Mouse (Mus musculus): ENCODE measurements around the gene Crhr2.

The Crhr2 gene

DNA sequence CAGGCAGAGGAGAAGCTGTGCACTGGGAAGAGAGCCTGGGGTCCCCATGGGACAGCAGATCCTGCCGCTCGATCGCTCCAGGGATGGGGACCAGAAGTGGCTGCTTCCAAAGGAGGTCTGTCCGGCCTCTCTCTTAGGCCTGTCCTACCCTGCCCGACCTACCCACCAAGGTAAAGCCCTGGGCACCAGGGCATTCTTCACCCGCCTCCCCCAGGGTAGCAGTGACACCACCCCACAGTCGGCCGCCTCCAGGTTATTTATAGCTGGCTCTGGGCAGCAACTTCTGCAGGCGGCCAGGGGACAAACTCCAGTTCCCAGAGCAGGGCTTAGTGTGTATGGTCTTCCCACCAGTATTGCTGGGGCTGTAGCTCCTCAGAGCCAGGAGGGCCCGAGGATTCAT is at the start of gene Crhr2:
TSS of gene Crhr2 (minus strand) at position 223 of the 400 bp plus-strand sequence.
- no peak for DNase-seq

DNA sequence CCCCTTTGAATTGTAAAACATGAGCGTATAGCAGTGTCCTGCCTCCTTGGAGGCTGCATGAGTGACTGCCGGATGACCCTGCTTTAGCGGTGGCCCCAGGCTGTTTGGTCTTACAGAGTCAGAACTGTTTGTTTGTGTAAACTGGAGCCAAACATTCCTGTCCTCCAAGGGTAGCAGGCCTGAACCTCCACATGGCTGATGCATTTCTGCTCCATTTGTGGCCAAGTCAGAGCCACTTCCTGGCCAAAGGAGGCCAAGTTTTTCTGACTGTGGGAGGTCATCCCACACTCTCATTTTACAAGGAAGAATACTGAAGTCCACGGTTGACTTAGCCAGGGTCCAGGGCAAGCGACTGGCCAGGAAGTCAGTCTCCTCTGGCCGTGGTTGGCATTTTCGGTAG is 46.7 kb upstream of the Crhr2 start:
- DNase-seq, result no peak

DNA sequence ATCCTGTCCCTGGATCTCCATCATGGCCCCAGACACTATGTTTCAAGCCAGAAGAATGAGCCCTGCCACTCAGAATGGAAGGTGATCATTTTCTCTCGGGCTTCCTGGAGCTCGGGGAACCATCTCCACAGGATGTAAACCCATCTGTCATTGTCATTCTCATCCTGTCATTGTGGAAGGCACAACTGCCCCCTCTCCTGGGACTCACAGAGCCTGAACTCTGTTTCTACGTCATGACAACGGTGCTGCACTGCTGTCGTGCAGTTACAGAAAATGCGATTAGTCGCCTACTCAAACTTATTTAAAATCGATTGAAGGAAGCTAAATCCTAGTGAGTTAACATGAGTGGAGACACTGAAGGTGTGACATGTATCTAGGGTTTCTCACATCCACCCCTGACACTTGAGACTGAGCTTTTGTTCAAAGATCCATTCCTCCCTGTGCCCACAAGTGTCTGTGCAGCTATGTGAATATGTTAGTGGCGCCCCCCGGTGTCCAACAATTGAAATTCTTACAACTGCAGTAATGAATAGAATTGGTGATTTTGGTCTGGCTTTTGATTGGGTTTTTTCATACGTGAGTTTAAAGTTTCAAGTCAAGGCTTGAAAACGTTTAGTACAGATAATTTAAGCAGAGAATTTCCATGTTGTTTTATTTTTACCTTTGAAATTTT is 44.4 kb upstream of the Crhr2 start:
- DNase-seq, result peak; percentile 48 to 55

DNA sequence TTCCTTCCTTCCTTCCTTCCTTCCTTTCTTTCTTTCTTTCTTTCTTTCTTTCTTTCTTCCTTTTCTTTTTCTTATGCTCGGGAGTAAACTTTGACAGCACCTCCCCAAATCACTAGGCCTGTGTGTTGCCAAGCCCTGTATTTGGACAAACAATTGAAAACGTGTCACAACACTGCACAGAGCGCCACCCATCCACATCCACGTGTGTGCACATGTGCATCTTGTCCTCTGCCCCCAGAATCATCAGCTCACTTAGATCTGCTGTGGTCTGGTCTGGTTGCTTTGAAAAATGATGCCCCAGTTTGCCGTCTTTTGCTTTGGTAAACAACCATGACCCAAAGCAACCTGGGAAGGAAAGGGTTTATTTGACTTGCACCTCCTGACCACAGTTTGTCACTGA is 43.1 kb upstream of the Crhr2 start:
- no peak for DNase-seq

DNA sequence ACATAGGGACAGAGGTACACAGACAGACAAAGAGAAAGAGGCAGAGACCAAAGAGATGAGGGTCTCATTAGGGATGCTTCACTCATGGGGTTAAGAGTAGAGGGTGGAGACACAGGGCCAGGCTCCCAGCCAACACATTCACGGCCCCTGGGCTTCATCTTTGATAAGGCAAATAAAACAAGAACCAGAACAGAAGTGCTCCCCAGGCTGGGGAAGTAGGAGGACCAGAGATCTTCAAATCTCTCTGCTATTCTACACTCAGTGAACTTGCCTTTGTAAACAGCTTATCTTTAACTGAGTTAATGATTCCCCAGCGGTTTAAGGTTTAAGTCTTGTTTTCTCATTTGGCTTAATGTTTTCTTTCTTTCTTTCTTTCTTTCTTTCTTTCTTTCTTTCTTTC is 42.6 kb upstream of the Crhr2 start:
- no peak for DNase-seq

DNA sequence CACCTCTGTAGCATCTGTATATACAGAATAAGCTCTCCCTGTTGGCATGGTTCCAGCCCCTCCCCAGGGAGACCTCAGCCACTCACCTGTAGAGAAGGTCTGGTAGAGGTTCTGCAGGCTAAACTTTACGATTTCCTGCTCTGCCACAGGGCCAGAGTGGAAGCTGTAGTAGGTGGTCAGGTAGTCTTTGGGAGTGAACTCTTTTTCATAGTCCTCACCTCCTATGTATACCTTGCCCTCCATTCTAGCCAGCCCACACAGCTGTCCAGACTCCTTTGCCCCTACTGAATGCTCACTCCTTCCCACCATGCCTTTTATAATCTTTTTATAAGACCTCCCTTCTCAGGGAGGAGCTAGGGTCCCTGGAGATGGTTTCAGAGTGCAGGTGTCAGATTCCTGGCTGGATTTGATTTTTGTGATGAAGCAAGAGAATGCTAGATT is 41.9 kb upstream of the Crhr2 start, which contains the start of gene Inmt:
TSS of gene Inmt (minus strand) at position 303 of the 441 bp plus-strand sequence.
- DNase-seq, result peak in 1 of 2 experiments; percentile 15

DNA sequence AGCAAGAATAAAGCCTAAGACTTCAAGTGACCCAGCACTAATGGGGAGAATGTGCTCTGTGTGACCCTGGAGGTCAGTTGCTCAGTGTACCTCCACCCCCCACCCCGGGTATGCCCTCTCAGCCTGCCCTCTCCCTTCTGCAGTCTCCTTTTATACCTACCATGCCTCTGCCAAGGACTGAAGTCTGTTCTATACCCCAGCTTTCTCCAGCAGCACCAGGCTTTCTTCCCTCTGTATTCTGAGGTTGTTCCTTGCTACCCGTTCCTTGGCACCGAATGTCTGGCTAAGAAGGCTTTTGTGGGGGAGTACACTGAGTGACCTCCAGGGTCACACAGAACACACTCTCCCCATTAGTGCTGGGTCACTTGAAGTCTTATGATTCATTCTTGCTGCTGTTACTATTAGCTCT is 41.1 kb upstream of the Crhr2 start:
- DNase-seq, result no peak

DNA sequence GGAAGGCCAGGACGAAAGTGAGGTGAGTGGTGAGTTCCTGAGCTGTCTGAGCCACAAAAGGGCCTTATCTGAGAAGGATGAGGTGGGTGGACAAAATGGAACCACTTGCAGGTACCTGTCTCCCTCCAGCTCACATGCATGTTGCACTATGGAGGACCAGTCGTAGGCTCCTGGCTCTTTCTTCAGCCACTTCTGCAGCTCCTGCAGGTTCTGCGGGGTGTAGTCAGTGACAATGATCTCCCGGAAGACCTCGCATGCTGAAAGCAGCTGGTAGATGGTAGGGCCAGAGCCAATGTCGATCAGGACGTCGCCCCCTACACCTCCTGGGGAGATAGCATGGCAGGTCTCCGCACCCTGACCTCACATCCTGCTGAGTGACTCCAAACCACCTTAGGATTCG is 40.4 kb upstream of the Crhr2 start:
- no peak for DNase-seq

DNA sequence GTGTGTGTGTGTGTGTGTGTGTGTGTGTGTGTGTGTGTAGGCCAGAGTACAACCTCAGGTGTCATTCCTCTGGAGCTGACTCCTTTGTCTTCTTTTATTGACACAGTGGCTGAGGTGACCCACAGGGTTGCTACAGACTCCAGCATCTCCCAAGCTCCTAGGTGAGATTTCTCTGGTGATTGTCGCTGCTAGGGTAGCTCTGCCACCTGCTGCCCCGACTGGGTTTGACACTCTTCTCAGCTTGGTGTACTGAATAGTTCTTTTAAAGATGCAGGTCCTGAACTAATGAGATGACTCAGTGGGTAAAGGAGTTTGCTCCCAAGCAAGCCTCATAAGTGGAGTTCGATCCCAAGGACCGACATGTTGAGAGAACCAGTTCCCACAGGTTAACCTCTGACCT is 38.8 kb upstream of the Crhr2 start:
- DNase-seq, result no peak

DNA sequence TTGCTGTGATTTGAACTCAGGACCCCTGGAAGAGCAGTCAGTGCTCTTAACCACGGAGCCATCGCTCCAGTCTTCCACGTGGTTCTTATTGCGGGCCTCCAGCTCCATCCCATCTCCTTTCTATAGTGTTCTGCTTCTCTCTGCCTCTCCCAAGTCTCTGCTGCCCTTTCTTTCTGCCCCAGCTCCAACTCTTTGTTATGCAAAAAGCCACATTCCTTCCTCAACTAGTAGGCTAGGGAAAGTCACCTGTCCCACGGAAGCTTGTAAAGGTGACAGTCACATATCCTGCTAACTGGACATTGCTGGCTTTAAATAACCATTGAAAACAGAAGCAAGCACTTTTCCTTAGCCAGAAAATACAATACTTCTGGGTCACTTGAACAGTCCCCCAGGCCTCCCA is 37.0 kb upstream of the Crhr2 start:
- no peak for DNase-seq

DNA sequence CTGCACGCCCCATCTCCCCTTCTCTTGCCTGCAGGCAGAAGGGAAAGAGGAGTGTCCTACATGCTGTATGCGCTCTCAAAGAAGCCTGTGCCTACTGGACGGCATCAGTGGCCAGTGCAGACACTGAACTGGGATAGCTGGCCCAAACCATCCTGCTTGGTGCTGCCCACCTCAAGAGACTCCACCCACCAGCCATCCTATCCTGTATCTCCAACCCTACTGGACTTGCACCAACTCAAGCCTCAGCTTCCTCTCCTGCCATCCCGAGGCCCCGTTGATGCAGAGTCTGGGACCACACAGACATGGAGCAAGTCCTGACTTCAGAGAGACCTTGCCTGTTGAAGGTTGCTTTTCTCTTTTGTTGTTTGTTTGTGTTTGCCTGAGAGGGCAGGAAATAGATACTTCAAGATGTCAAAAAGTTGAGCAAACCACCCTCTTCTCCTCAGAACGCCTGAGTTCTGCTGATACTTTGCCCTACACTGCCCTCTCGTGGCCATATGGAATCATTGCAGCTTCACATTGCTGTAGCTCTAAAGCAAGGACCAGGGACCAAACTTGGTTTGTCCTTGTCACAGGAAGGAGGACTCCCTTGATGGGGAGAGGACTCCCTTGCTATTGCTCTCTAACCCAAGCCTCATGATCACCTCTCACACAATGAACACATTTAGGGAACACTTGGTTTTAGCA is 34.1 kb upstream of the Crhr2 start:
- peak; percentile 84 to 86 for DNase-seq

DNA sequence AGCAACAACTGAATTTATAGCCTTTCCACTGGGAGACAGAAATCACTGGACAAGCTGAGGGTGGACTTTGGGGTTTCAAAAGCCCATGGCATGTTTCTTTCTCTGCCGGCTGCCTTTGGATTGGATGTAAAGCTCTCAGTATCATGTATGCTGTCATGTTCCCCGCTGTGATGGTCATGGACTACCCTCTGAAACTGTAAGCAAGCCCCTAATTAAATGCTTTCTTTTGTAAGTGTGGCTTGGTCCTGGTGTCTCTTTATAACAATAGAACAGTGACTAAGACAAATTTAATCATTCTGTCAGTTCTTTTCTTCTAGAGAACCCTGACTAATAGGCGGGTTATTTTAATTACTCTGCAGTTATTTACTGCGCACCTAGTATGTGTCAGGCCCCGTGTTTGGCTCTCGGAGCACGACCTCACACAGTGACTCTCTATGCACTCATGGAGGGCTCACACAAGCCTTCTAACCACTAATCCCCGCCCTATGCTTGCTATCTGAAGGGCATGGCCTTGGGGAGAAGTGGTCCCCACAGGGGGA is 30.3 kb upstream of the Crhr2 start:
- DNase-seq, result no peak

DNA sequence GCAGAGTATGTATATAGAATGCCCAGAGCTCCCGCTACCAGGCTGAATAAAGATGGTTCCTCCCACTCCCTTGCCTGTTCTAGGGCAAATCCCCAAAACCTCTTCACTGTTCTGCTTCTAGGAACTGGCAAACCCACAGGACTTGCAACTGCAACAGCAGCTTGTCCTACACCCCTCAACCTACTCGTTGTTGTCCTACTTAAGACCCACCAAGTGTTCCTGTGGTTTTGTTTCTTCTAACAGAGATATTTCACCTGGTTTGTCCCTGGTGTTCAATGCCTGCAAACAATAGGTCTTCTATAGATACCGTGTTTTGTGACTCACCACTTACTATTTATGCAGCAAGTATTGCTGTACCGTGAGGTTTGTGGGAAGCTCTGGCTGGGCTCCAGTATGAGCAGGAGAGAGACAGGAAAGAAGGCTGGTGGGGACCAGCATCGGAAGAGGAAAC is 28.5 kb upstream of the Crhr2 start:
- no peak for DNase-seq

DNA sequence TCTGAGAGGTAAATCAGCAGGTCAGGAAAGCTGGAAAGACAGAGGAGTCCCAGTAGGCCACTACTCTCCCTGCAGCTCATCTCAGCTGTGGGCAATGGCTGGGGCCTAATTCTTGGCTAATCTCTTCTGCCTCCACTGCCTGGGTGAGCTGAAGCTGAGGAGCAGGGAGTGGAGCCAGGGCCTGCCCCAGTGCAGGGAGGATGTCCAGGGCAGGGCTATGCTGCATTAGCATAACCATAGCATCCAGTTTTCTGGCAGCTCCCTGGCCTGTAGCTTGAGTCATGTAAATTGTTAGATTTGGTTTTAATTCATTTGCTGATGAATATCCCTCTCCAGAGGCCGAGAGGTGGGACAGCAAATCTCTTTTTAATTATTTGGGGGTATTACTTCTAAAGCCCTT is 26.4 kb upstream of the Crhr2 start:
- DNase-seq, result peak in 1 of 2 experiments; percentile 20

DNA sequence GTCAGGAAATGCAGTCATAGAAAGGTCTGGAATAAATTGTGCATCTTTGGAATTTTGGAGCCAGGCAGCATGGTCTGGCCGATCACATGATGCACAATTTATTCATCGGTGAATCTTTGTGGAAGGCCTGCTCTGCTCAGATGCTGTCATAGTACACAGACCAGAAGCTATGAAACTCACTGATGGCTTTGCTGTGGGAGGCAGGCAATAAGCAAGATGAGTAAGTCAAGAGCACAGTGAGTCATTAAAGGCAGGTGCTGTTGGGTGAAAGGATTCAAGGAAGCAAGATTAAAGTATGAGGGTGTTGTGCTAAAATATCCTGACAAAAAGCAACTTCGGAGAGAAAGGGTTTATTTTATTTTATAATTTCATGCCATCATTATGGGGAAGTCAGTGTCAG is 19.4 kb upstream of the Crhr2 start:
- DNase-seq, result no peak

DNA sequence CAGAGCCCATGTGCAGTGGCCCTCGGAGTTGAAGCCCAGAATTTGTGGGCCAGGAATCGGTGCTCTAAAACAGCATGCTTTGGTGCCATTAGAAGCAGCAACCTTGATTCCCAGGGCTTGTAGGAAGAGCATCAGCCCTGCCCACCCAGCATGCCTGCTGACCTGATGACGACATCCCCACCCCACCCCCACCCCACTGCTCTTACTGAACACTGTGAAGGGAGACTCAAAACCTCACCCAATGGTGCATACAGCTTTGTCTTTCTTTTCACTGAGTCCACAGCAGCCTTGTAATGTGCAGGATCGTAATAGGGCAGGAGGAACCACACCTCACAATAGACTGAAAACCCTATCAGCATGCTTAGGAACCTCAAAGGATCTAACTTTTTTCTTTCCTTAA is 13.3 kb upstream of the Crhr2 start:
- DNase-seq, result no peak

DNA sequence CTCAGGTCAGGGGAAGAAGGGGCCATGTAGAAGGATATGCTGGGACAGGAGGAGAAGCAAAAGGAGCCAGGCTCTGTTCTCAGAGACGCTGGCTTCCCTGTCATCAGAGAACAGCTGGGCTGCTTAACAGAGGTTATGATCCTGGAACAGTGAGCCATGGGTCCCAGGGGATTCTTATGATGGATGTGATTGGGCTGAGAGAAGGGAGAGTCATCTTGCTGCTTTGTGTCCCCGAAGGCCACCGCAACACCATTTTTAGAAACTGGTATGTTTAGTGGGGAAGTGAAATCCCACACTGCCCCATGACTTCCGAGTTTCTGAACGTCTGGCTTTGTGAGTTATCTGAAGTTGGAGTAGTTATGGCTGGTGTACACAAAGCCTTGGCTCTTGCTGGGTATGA is 12.5 kb upstream of the Crhr2 start:
- no peak for DNase-seq

DNA sequence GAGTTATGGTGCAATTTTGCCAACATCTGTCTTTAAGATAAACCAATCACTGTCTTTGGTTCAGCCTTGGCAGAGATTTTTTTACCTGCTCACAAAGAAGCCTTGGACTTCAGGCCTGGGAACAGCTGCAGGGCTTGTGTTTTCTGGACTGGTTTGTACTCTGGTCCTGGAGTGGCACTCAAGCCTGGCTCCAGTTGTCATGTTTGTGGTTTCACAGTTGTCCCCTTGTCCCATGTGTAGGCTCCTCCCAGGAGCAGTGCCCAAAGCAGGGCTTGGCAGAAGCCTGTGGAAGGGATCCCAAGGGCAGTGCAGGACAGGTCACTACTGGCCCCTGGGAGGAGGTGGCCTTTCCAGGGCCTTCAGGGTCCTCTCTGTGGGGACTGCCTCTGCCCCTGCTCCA is 5.5 kb upstream of the Crhr2 start:
- no peak for DNase-seq

DNA sequence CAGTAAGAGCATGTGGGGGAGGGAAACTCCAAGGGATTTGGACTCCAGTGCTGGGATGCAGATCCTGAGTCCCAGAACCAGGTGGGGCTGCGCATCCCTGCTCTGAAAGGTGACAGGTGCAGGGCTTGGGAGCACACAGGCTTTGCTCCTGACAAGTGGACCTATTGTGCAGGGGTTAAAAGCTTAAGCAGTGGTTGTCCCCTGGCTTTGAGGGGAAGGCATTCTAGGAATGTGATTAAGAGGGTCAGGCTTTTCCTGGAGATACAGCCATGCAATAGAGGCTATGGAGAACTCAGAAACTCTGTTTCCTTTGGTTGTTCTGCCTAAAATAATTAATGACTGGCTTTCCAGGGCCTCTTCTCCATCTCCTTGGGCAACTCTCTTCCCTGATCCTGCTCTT is 609 bp upstream of the Crhr2 start:
- DNase-seq, result no peak

DNA sequence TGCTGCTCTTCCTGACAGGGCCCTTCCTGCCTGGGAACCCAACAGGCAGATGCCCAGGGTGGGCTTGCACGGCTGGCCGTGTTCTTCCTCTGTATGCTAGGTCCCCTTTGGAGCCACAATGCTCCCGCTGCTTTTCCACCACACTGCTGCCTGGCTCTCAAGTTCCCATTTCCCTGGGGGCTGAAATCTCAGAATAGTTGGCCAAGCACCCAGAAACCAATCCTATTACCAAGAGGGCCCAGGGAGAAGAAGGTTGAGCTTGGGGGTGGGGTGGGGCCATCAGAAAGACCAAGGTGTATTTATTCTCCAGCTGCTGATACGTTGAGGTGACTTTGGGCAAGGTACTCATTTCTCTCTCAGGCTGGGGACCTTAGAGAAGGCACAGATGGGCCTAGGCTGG is 1.5 kb downstream of the Crhr2 start:
- no peak for DNase-seq

DNA sequence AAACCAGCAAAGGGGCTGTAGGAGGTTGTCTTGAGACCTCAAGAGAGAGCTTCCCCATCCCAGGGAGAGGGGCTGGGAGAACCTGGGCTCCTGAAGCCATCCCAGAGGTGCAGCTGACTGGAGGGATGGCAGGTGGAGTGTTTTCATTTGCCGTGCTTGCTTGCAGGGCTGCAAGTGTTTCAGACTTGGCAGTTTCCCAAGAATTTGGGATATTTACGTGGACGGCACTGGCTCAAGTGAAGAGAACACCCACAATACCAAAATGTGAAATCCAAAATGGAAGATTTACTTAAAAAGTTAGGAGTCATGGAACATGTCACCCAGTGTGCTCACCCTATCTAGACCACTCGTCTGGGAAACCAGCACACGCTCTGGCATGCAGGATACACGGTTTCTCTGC is 2.2 kb downstream of the Crhr2 start:
- no peak for DNase-seq

DNA sequence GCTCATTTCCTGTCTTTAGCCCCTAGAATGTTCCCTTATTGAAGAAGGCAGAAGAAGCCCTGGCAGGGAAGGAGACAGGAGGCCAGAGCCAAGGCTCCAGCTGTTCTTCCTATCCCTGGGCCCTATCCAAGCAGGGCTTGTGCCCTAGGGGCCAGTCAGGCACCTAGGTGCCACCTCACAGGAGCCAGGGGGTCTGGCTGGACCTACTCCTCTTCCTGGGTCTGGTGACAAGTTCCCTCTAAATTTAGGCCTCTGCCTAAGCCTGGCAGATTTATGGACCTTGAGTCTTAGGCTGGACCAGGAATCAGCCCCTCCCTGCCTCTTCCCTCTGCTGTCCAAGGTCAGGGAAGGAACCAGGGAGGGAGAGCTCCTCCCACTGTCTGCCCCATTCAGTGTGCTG is 4.4 kb downstream of the Crhr2 start:
- no peak for DNase-seq

DNA sequence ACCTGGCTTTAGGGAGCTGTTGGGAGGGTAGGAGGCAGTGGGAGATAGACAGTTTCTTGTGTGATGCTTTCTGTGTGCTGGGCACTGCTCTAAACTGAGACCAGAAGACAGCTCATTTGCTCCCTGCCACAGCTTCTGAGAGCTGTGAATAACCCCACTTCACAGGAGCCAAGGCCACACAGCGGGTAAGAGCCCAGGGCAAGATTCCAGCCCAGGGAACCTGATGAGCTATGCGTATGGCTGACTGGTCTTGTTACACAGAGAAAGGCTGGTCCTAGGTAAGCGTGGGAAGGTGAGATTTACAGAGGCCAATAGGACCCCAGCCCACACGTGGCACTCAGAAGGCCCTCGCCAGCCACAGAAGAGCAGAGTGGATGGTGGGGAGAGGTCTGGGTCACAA is 6.2 kb downstream of the Crhr2 start:
- DNase-seq, result no peak

DNA sequence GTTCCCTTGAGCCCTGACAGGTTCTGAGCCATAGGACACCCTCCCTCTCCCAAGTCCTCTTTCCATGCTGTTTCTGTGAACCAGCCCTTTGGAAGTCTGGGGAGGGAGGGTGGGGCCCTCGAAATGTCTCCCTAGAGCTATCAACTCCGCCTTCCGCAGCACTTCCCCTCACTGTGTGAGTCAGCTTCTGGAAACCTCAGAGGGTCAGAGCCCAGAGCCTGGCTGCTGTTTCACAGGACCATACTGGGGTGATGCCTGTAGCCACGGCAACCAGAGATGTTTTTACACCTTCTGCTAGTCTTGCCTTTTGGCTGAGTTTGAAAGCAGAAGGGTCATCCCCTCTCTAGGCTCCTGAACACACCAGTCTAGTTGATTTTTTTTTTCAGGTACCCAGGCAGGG is 9.8 kb downstream of the Crhr2 start:
- DNase-seq, result no peak

All from cerebellum, postnatal 10 days (tissue).